Mouse (Mus musculus) liver, adult 2 months (tissue): Measurements from ENCODE around the gene Lrrc2.

Experiments
- CTCF ChIP-seq: fragments of 200-500 bp; IDR thresholded peaks from 2 replicates; pipeline ENCODE4 v1.5.1; 2011; ENCODE audit warnings: low read depth, low read length, control low read depth
- POLR2A ChIP-seq: fragments of 200-500 bp; IDR thresholded peaks from 2 replicates; pipeline ENCODE4 v1.6.1; 2011; ENCODE audit warnings: low read length, control low read depth; ENCODE audit not compliant: insufficient read depth; ENCODE audit errors: extremely low read depth

- TF ChIP-seq CTCF (no peak), POLR2A (no peak)
These were observed 75.4 kb downstream of the Lrrc2 start for GRCm38 (mm10) chr9:111026791-111027190.
